Mouse (Mus musculus) megakaryocyte progenitor cell, adult 5-6 weeks (primary cell): Measurements from ENCODE around the gene Kctd15. TPM values are rescaled to one million over a fixed set of nuclear protein-coding genes. Genes with fewer than 3 reads are reported as not detected.

Source experiments
- ATAC-seq: replicated peaks from 2 replicates; pipeline ENCODE4 v1.8.0; 2016; ENCODE audit warnings: mild to moderate bottlenecking, moderate TSS enrichment, inconsistent platforms; ENCODE audit not compliant: poor library complexity
- total RNA-seq, 2 experiments: library from RNA; stranded (forward) in 1 of 2; stranded (reverse) in 1 of 2; fragments of 157-497, 149-512 nt in 1 of 2; fragments of 200-1000 nt in 1 of 2; gene quantifications; 2 replicates each; pipeline versions ENCODE4 v1.2.3 to v1.2.4; 2015 to 2017

Gene Kctd15
- total RNA-seq, 2 experiments from 2014 or later = 0.22 TPM; not detected in 1

DNA sequence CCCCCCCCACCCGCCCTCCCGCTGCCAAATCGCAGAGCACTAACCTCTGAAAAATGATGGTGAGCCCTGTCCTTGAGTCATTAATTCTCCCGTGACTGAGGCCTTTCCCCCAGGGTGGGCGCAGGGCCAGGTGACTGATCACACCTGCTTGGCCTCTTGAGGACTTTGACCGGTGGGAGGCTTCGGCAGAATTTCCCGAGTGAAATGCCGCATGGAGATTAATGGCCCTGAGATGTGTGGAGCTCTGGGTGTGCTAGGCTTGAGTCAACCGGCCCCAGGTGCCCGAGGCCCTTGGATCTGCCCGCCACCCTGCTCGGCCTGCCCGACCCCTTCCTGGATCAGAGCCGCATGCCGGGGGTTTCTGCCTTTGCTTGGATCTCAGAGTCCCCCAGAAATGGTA, 11.3 kb upstream of the Kctd15 start:
- ATAC-seq = no peak

- ATAC-seq = no peak
Measured at GRCm38 (mm10) chr7:34663145-34663544, 6.6 kb upstream of the Kctd15 start.

DNA sequence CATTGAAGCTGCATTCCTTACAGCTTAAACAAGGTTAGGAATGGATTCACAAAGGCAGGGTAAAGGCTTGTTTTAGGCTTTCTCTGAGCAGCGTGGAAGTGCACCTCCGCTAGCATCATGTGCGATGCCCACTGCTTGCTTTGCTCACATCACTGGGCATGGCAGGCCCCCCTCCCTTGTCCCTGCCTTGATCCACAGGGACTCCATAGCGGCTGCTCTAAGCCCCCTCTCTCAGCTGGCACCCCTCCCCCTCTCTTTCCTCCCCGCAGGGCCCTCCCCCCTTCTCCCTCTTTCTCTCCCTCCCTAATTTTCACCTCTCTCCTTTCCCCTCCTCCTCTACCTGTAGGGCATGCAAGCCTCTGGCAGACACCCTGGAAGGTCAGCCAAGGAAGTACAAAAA, 5.7 kb upstream of the Kctd15 start:
- no peak for ATAC-seq

DNA sequence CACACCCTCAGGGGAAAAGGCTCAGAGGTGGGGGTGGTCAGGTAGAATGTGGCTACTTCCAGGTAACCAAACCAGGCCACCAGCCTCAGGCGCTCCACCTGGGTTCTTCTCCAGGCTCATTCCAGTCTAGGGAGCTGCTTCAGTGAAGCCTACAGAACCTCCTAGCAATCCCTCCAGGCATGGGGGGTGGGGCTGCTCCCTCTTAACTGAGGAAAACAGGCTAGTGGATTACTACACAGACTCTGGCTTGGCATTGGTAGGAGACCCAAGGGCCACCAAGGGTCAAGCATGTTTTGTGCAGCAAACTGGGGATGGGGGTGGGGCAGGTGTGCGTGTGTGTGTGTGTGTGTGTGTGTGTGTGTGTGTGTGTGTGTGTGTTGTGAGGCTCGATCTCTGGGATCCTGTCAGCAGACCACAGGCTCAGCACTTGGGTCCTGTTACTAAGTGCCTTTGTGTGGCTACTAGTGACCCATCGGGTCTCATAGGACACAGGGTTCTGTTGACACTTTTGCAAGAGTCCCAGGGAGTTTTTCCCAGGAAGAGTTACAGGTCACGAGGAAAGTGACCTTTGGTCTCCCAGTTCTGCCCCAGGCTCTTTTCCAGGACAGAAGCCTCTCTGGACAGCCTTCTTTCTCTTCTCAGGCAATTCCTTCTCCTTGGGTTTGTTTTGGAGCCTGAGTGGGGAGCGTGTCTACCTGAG, 3.0 kb upstream of the Kctd15 start:
- no peak for ATAC-seq

DNA sequence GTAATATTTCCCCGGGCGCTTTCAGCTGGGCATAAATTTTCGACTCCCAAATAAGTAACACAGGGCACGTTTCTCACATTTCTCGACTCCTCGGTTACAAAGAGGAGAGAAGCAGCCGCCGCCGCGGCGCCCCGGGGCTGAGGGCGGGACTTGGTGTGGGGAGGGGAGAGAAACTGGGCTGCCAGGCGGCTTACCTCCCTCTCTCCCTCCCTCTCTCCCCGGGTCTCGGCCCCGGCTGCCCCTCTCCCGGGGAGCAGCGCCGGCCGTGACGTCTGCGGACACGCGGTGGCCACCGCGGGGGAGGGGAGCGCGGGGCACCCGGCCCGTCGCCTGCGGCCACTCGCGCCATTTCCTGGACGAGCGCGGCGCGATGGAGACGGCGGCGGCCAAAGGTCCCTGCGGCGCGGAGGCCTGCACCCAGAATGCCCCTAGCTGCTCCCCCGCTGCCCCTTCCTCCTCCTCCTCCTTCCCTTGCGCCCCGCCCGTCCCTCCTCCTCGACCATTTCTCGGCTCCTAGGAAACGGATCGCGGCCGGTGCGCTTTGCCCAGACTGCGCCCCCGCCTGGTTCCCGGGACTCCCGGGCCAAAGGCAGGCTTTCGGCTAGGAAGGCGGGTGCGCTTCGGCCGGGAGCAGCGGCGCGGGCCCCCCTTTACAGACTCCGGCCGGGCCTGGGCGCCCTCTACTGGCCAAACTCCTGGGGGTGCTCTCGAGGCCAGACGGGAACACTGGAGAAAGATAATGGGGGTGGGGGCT, 1.3 kb downstream of the Kctd15 start:
- ATAC-seq = peak; percentile 83

DNA sequence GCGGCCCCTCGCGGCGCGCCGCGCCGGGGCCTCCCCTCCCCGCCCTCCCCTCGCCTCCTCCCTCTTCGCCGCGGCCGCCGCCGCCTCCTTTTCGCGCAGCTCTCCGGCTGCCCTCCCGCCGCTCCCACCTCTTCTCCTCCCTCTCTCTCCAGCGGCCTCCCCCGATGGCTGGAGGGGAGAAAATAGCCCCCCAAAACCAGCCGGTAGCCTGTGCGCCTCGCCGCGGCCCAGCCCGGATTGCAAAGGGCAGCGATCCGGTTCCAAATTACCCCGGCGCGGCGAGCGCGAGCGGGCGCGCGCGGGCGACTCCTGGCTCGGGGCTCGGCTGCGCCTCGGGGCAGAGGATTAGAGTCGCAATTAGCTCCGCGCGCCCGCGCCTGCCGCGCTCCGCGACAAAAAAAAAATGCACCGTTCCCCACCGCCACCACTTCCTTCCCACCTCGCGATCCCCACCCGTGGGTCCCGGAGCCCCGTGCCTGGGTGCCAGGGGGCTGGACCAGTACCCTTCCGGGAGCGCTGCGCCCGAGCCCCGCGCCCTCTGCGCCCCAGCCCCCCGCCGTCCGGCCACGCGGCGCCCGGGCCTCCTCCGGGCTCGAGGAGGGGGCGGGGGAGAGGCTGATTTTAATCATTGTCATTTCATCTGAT, 2.0 kb downstream of the Kctd15 start:
- ATAC-seq = no peak

DNA sequence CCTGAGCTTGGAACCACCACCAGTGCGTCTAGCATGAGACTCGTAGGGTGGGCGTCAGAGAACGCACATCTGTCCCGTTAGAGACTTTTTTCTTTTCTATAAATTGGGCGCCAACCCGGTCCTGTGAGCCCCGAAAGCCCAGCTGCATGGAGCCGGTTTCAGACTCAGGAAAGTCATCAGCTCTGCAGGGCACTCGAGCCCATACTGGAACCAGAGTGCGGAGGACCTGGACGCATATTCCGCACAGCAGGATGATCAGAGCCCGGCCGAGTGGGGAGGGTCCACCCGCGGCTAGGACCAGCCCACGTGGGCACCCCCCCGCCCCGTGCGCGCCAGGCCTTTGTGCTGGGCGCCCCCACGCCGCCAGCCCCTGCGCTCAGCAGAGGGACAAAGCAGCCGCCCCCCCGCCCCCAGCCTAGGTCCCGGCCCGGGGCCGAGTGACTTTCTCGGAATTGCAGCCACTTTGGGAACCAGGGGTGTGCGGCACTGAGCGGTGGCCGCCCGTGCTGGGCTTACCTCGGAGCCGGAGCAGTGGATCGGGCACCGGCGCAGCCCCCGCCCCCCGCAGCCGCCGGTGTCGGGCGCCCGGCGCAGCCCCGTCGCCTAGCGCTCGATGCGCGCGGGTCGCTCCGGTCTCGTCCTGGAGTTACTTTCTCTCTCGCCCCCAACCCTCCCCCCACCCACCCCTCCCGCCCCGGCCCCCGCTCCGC, 2.6 kb downstream of the Kctd15 start:
- ATAC-seq = no peak

DNA sequence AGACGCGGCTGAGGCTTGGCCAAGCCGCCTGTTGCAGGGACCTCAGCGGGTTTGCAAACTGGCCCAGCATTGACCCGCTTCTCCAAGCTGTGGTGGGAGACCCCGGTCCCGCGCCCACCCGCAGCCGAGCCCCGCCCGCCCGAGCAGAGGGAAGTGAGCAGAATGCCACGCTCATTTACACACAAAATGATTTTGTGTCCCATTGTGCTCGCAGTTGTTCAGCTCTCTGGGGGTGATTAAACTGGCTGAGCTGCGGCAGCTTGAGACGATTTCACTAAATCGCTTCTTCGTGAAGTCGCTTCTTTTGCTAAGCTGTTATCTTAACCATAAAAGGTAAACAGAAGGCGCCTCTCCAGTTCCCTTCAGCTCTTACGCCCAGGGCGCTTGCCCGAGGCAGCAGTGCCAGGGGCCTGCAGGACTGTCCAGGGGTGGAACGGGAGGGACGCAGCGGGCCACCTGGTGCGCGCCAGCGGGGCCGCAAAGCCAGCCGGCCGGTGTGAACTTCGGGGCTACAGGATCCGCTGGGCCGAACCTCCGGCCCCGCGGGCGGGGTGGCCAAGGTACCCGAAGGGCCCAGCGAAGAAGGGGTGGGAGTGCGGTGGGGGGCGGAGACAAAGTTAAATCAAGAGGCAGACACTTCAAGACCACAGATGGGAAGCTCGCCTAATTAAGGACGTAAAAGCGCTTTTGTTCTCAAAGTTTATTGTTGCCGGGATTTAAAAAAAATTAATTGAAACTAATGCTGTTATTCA, 3.6 kb downstream of the Kctd15 start:
- no peak for ATAC-seq

GRCm38 (mm10) chr7:34651381-34651780, 5.2 kb downstream of the Kctd15 start:
- ATAC-seq = no peak

GRCm38 (mm10) chr7:34647052-34647451, 9.5 kb downstream of the Kctd15 start:
- ATAC-seq = no peak

DNA sequence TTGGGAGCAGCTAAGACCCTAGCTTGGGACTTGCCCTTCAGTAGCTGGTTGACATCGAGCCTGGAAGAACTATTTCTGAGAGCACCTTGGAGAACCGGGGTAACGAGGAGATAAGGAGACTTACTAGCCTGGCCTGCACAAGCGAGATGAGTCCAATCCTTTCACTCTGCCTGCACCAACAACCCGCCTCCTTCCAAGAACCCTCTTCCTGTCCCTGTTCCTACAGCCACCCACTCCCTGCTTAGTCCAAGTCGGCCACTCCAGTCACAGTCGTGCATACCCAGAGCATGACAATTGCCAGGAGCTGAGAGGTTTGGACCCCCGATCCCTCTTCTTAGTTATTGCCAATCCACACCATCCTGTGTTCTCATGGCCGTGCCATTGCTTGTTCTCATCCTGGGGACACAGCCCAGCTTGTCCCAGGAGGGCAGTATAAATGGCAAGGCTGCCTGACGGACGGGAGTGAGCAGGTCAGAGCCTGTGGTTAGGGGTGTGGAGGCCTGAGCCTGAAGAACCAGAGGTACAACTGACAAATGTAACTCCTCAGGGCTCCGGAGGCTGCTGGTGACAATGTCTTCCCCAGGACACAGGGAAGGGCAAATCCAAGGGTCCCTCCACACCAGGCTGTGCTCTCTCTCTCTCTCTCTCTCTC, 10.3 kb downstream of the Kctd15 start:
- no peak for ATAC-seq

DNA sequence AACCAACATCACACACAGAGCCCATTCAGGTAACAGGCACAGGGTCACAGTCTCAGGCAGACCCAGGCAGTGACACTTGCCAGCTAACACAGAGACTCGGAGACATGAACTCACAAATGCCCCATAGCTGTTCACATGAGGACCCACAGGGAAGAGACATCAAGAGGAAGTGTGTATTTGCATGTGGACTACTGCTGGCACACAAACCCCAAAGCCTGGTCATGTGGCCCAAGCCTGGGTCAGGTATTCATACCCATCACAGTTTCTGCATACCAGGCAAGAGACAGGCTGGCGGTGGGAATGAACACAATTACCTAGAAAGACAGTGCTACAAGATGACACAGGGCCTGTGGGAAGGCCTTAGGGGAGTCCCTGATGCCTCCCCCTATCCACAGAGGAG, 10.9 kb downstream of the Kctd15 start:
- ATAC-seq = no peak

- ATAC-seq = no peak
Measured at GRCm38 (mm10) chr7:34644591-34644990, 11.9 kb downstream of the Kctd15 start.

DNA sequence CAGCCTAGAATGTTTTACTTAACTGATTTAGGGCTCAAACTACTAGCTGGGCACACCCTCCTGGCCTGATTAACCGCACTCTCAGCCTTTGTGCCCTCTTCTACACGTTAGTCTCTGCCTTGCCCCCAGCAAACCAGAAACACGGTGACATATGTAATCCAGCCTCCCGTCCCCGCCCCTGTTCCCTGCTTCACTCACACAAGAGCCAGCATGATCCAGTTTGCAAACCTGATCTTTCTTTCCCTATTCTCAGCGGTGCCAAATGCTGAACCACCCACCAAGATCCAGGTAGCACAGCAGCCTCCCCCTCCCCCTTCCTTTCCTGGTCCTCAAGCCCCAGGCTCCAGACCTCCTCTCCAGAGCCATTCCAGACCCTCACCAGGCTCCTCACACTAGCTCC, 13.2 kb downstream of the Kctd15 start:
- ATAC-seq = no peak

GRCm38 (mm10) chr7:34641968-34642367, 14.6 kb downstream of the Kctd15 start:
- no peak for ATAC-seq

DNA sequence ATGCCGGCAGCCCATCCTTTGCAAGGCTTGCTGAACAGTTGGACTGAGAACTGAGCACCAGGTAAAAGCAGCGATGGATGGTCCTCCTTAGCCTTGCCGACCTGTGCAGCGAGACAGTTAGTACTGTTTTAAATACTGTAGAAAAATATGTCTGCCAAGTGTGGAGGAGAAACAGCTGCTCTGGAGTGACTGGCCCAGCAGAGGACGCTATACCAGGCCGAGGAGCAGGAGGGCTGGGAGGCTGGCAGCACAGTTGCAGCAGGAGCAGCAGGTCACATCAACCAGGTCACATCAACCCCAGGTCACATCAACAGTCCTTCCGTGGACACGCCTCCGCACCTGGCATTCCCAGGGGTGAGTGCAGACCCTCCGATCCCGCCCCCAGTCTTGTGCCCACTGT, 16.7 kb downstream of the Kctd15 start:
- no peak for ATAC-seq

DNA sequence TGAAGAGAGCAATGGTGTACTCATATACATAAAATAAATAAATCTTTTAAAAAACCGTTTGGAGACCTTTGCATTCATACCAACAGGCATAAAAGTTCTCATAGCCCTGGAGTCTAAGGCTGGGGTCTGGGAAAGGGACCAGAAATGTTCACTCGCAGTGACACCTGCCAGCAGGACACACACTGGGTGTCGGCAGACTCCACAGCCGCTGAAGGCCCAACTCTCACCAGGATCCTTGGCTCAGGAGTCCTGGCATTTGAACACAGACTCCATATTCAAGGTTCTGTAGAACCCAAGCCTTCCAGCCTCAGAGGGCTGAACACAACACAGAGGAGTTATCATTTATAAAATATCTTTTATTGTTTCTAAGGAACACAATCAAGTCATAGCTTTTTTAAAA, 19.9 kb downstream of the Kctd15 start:
- no peak for ATAC-seq

- no peak for ATAC-seq
Measured at GRCm38 (mm10) chr7:34632966-34633742, 23.4 kb downstream of the Kctd15 start.
